Mouse (Mus musculus) ZHBTc4 (cell line): ENCODE measurements around the gene Kcnj1.

Source experiments
- DNase-seq: peaks from one replicate; pipeline ENCODE4 v3.0.0-alpha.2; 2011; ENCODE audit warnings: low read depth, low spot score

Gene Kcnj1

GRCm38 (mm10) chr9:32448766-32449165 lies 76.5 kb downstream of the Kcnj1 start:
- DNase-seq: no peak
